Mouse (Mus musculus) monocyte, adult 59 days (primary cell): Measurements from ENCODE around the gene Foxf2. TPM values are rescaled to one million over a fixed set of nuclear protein-coding genes. Genes with fewer than 3 reads are reported as not detected.

Experiments
- total RNA-seq, 2 experiments: library from RNA; stranded (reverse); gene quantifications; one replicate each; pipeline ENCODE4 v1.2.4; 2023

Foxf2 gene
- under 1 TPM in 1 of 2 experiments, not detected in 1; 0.21 TPM for total RNA-seq

GRCm38 (mm10) chr13:31625333-31626101, at the start of gene Foxf2:
Gene Foxf2 (plus strand): TSS chr13:31625816.

Other genes starting within 250 kb of the Foxf2 start
- 1 to 10 TPM; 2.1 to 2.7 TPM for gene Foxq1, start 69.7 kb upstream of the Foxf2 start, total RNA-seq
- gene A530084C06Rik, start 66.5 kb upstream of the Foxf2 start, total RNA-seq: 1 to 10 TPM in 1 of 2 experiments, under 1 TPM in 1; 0.79 to 1.4 TPM
- not detected for gene Foxc1, start 180.8 kb downstream of the Foxf2 start, total RNA-seq